Mouse (Mus musculus) lung, adult 2 months (tissue): ENCODE measurements around the gene Mrgprd.

Experiments
- CTCF ChIP-seq: fragments of 200-500 bp; IDR thresholded peaks from 2 replicates; pipeline ENCODE4 v1.5.1; 2011; ENCODE audit warnings: mild to moderate bottlenecking, low read length, control low read depth; ENCODE audit not compliant: insufficient read depth
- POLR2A ChIP-seq: fragments of 200-500 bp; IDR thresholded peaks from 2 replicates; pipeline ENCODE4 v1.6.1; 2011; ENCODE audit warnings: low read depth, mild to moderate bottlenecking, control low read depth, low read length, borderline replicate concordance; ENCODE audit errors: extremely low read depth

GRCm38 (mm10) chr7:145335199-145335598 lies 20.6 kb downstream of the Mrgprd start:
- TF ChIP-seq POLR2A (no peak), CTCF (no peak)
